Mouse (Mus musculus) kidney, embryonic 14.5 days (tissue): ENCODE measurements around the gene Sowahd. TPM values are rescaled to one million over a fixed set of nuclear protein-coding genes. Genes with fewer than 3 reads are reported as not detected.

ENCODE experiments used
- ATAC-seq: fragments of 200-750 bp; cut with Nextera tagmentation; 2 replicates; pipeline ENCODE4 v1.8.0; 2017; ENCODE audit warnings: moderate number of reproducible peaks, mild to moderate bottlenecking, moderate TSS enrichment, moderate library complexity; ENCODE audit not compliant: low FRiP score, low TSS enrichment
- H3K27ac ChIP-seq: fragments of 300-500 bp; sonication (generic); 2 replicates; pipeline ENCODE4 v1.5.1; 2014; ENCODE audit warnings: low read depth, mild to moderate bottlenecking, low read length, moderate library complexity, mixed read lengths
- H3K27me3 ChIP-seq: fragments of 300-500 bp; sonication (generic); 2 replicates; pipeline ENCODE4 v1.6.1; 2014; ENCODE audit warnings: mild to moderate bottlenecking, low read length; ENCODE audit not compliant: control insufficient read depth, insufficient read depth
- H3K36me3 ChIP-seq: fragments of 300-500 bp; sonication (generic); 2 replicates; pipeline ENCODE4 v1.6.1; 2014; ENCODE audit warnings: low read length, mixed read lengths; ENCODE audit not compliant: control insufficient read depth, insufficient read depth
- H3K4me1 ChIP-seq: fragments of 300-500 bp; sonication (generic); 2 replicates; pipeline ENCODE4 v1.6.1; 2014; ENCODE audit warnings: low read length, mixed read lengths; ENCODE audit not compliant: control insufficient read depth, insufficient read depth
- H3K4me2 ChIP-seq: fragments of 300-500 bp; sonication (generic); replicated peaks from 2 replicates; pipeline ENCODE4 v1.6.1; 2014; ENCODE audit warnings: low read depth, mild to moderate bottlenecking, low read length
- H3K4me3 ChIP-seq: fragments of 300-500 bp; sonication (generic); 2 replicates; pipeline ENCODE4 v1.5.1; 2014; ENCODE audit warnings: mild to moderate bottlenecking, low read length
- H3K9ac ChIP-seq: fragments of 300-500 bp; sonication (generic); 2 replicates; pipeline ENCODE4 v1.6.1; 2014; ENCODE audit warnings: low read depth, mild to moderate bottlenecking, low read length, moderate library complexity
- H3K9me3 ChIP-seq: fragments of 300-500 bp; sonication (generic); 2 replicates; pipeline ENCODE4 v1.6.1; 2016; ENCODE audit warnings: low read length; ENCODE audit not compliant: control insufficient read depth
- WGBS: fragments of 180-500 bp; shearing (Covaris S2); extraction: QIAGEN DNeasy Blood & Tissue Kit; methylation state at CpG from one replicate; pipeline ENCODE4 v1.1.7; 2014; 5-methylcytosine and 5-hydroxymethylcytosine counted together
- polyA plus RNA-seq: library from polyadenylated mRNA; unstranded; fragments of >200 nt; fragmentation: Nextera tagmentation; extraction: Ambion mirVana; gene quantifications from 2 replicates; pipeline ENCODE4 v1.2.1, GENCODE M21; 2014

Sowahd gene
- polyA plus RNA-seq, 1 experiment from 2014 or later = not detected

- ATAC-seq = peak; percentile 8
- 19% methylated on average over 19 of the region's 19 CpGs for WGBS
- no peaks in the 10 kb centered on the region for H3K9me3 ChIP-seq
- peak overlapping the region; percentile 83 for H3K9ac ChIP-seq
- no peaks in the 10 kb centered on the region for H3K4me1 ChIP-seq
- no peaks in the 10 kb centered on the region for H3K27me3 ChIP-seq
- peak overlapping the region; percentile 59 for H3K4me3 ChIP-seq
- peak overlapping the region; percentile 92; the same call in 1 of the 2 replicates for H3K27ac ChIP-seq
- peaks cover 15% of the 10 kb centered on the region; the same call in 1 of the 2 replicates for H3K36me3 ChIP-seq
- H3K4me2 ChIP-seq = peak overlapping the region; percentile 70
These were observed 35.8 kb downstream of the Sowahd start for GRCm38 (mm10) chrX:37084318-37084926.

- WGBS = 21% methylated on average over 38 of the region's 38 CpGs
- no peaks in the 10 kb centered on the region for H3K27me3 ChIP-seq
- peak; percentile 93 for ATAC-seq
- no peaks in the 10 kb centered on the region for H3K9me3 ChIP-seq
- H3K27ac ChIP-seq = peak within 1 kb of the TSS; percentile 92
- H3K4me2 ChIP-seq = peak within 1 kb of the TSS; percentile 70
- no peaks in the 10 kb centered on the region for H3K4me1 ChIP-seq
- H3K36me3 ChIP-seq = peaks cover 15% of the 10 kb centered on the region; the same call in 1 of the 2 replicates
- H3K4me3 ChIP-seq = peak within 1 kb of the TSS; percentile 59
- H3K9ac ChIP-seq = peak within 1 kb of the TSS; percentile 83
These were observed 36.4 kb downstream of the Sowahd start, which contains the start of gene Rpl39 for GRCm38 (mm10) chrX:37084927-37085660. Rpl39 (minus strand) TSS chrX:37085402.

- Histone ChIP-seq H3K4me2 (peak overlapping the region; percentile 23), H3K27me3 (no peaks in the 10 kb centered on the region), H3K4me1 (no peaks in the 10 kb centered on the region), H3K9ac (no peak overlapping the region), H3K9me3 (no peaks in the 10 kb centered on the region), H3K27ac (peak overlapping the region; percentile 92; the same call in 1 of the 2 replicates), H3K36me3 (peaks cover 15% of the 10 kb centered on the region; the same call in 1 of the 2 replicates), H3K4me3 (peak overlapping the region; percentile 59)
- 28% methylated on average over 9 of the region's 9 CpGs for WGBS
- no peak for ATAC-seq
These were observed 37.0 kb downstream of the Sowahd start for GRCm38 (mm10) chrX:37085665-37086064.

- Histone ChIP-seq H3K27ac (no peak overlapping the region), H3K9ac (no peak overlapping the region), H3K36me3 (no peaks in the 10 kb centered on the region), H3K9me3 (no peaks in the 10 kb centered on the region), H3K4me1 (no peaks in the 10 kb centered on the region), H3K4me3 (no peak overlapping the region), H3K27me3 (no peaks in the 10 kb centered on the region), H3K4me2 (no peak overlapping the region)
- WGBS = 77% methylated on average over 1 of the region's 1 CpGs
- no peak for ATAC-seq
These were observed 40.1 kb downstream of the Sowahd start for GRCm38 (mm10) chrX:37088778-37089177.

GRCm38 (mm10) chrX:37091457-37091856, 42.8 kb downstream of the Sowahd start:
- H3K27me3 ChIP-seq = no peaks in the 10 kb centered on the region
- no peak overlapping the region for H3K27ac ChIP-seq
- no peaks in the 10 kb centered on the region for H3K4me1 ChIP-seq
- H3K4me2 ChIP-seq = no peak overlapping the region
- WGBS = 79% methylated on average over 3 of the region's 3 CpGs
- no peaks in the 10 kb centered on the region for H3K9me3 ChIP-seq
- no peak overlapping the region for H3K4me3 ChIP-seq
- H3K9ac ChIP-seq = no peak overlapping the region
- ATAC-seq = no peak
- 0 out of 2 replicates have a peak, but pooled peaks cover 2% of the 10 kb centered on the region for H3K36me3 ChIP-seq

GRCm38 (mm10) chrX:37095106-37095768, 46.6 kb downstream of the Sowahd start:
- H3K27me3 ChIP-seq = no peaks in the 10 kb centered on the region
- H3K9ac ChIP-seq = no peak overlapping the region
- no peak overlapping the region for H3K27ac ChIP-seq
- 92% methylated on average over 11 of the region's 11 CpGs for WGBS
- no peaks in the 10 kb centered on the region for H3K4me1 ChIP-seq
- H3K36me3 ChIP-seq = peaks cover 2% of the 10 kb centered on the region; the same call in 1 of the 2 replicates
- no peak for ATAC-seq
- H3K4me2 ChIP-seq = no peak overlapping the region
- H3K4me3 ChIP-seq = no peak overlapping the region
- no peaks in the 10 kb centered on the region for H3K9me3 ChIP-seq

GRCm38 (mm10) chrX:37098681-37099080, 50.0 kb downstream of the Sowahd start:
- peaks cover 2% of the 10 kb centered on the region; the same call in 1 of the 2 replicates for H3K36me3 ChIP-seq
- H3K9me3 ChIP-seq = no peaks in the 10 kb centered on the region
- no peak overlapping the region for H3K4me2 ChIP-seq
- WGBS = 86% methylated on average over 3 of the region's 3 CpGs
- H3K27ac ChIP-seq = no peak overlapping the region
- no peaks in the 10 kb centered on the region for H3K27me3 ChIP-seq
- H3K4me1 ChIP-seq = no peaks in the 10 kb centered on the region
- no peak for ATAC-seq
- no peak overlapping the region for H3K4me3 ChIP-seq
- H3K9ac ChIP-seq = no peak overlapping the region
